Mouse (Mus musculus) intestine, postnatal 0 days (tissue): Measurements from ENCODE around the gene Map3k14. TPM values are rescaled to one million over a fixed set of nuclear protein-coding genes. Genes with fewer than 3 reads are reported as not detected.

Experiments
- ATAC-seq: fragments of 200-750 bp; cut with Nextera tagmentation; 2 replicates; pipeline ENCODE4 v1.8.0; 2017; ENCODE audit warnings: mild to moderate bottlenecking, moderate TSS enrichment, moderate library complexity
- H3K27ac ChIP-seq: fragments of 300-500 bp; sonication (generic); 2 replicates; pipeline ENCODE4 v1.5.1; 2014; ENCODE audit warnings: mild to moderate bottlenecking, low read depth, low read length, moderate library complexity
- H3K27me3 ChIP-seq: fragments of 300-500 bp; sonication (generic); replicated peaks from 2 replicates; pipeline ENCODE4 v1.6.1; 2014; ENCODE audit warnings: low read length, mixed read lengths; ENCODE audit not compliant: control insufficient read depth, insufficient read depth
- H3K36me3 ChIP-seq: fragments of 300-500 bp; sonication (generic); 2 replicates; pipeline ENCODE4 v1.6.1; 2014; ENCODE audit warnings: mild to moderate bottlenecking, moderate library complexity; ENCODE audit not compliant: control insufficient read depth, insufficient read depth
- H3K4me1 ChIP-seq: fragments of 300-500 bp; sonication (generic); replicated peaks from 2 replicates; pipeline ENCODE4 v1.6.1; 2014; ENCODE audit warnings: antibody characterized with exemption, low read length, mixed read lengths; ENCODE audit not compliant: control insufficient read depth, insufficient read depth
- H3K4me2 ChIP-seq: fragments of 300-500 bp; sonication (generic); replicated peaks from 2 replicates; pipeline ENCODE4 v1.6.1; 2014; ENCODE audit warnings: low read depth, mild to moderate bottlenecking, moderate library complexity
- H3K4me3 ChIP-seq: fragments of 300-500 bp; sonication (generic); 2 replicates; pipeline ENCODE4 v1.5.1; 2014; ENCODE audit warnings: low read depth, low read length
- H3K9ac ChIP-seq: fragments of 300-500 bp; sonication (generic); 2 replicates; pipeline ENCODE4 v1.6.1; 2014; ENCODE audit warnings: mild to moderate bottlenecking, low read depth, low read length
- H3K9me3 ChIP-seq: fragments of 300-500 bp; sonication (generic); 2 replicates; pipeline ENCODE4 v1.6.1; 2016; ENCODE audit warnings: mixed run types; ENCODE audit not compliant: control insufficient read depth
- CTCF ChIP-seq: sonication (generic); IDR thresholded peaks from 2 replicates; pipeline ENCODE4 v1.5.1; 2016; ENCODE audit warnings: low read depth, mild to moderate bottlenecking, control low read depth, antibody characterized with exemption, moderate library complexity
- WGBS: fragments of 180-500 bp; shearing (Covaris S2); extraction: QIAGEN DNeasy Blood & Tissue Kit; methylation state at CpG from one replicate; pipeline ENCODE4 v1.1.7; 2014; 5-methylcytosine and 5-hydroxymethylcytosine counted together
- polyA plus RNA-seq: library from polyadenylated mRNA; unstranded; fragments of >200 nt; fragmentation: Nextera tagmentation; extraction: Ambion mirVana; gene quantifications from 2 replicates; pipeline ENCODE4 v1.2.1, GENCODE M21; 2015

The Map3k14 gene
- polyA plus RNA-seq, 1 experiment from 2014 or later = 1.6 TPM

DNA sequence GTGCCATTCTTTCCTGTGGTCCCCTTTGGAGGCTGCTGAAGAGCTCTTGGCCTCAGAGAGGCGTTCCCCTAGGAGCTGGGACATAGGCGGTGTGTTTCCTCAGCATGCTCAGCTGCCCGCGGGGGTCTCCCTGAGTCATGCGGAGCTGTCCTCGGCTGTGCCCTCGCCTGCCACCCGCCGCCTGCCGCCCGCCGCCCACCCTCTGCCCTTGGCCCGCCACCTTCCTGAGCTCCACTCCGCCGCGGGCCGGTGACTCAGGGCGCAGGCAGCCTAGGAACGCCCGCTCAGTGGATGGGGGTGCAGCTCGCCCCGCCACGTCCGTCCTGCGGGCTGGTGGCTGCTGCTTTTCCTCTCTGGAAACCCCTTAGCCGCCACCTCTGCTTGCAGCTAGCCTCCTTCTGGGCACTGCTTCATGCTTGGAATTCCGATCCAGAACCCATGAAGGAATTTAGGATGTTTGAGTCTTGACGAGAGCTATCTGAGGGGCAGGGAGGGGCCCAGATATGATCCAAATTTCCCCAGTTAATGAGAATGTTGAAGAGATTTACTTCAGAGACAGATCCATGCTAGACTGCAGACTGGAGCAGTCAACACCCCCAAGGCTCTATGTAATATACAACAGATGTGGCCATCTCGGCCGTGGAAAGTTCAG lies 44.8 kb upstream of the Map3k14 start:
- no peaks in the 10 kb centered on the region for H3K4me1 ChIP-seq
- peak overlapping the region; percentile 22; the same call in 1 of the 2 replicates for H3K9ac ChIP-seq
- no peaks in the 10 kb centered on the region for H3K9me3 ChIP-seq
- H3K27me3 ChIP-seq = no peaks in the 10 kb centered on the region
- no peak overlapping the region for H3K27ac ChIP-seq
- H3K4me3 ChIP-seq = peak overlapping the region; percentile 25
- 2% methylated on average over 24 of the region's 30 CpGs for WGBS
- H3K4me2 ChIP-seq = peak overlapping the region; percentile 68
- 0 out of 2 replicates have a peak, but pooled peaks have one; percentile 3 for TF ChIP-seq CTCF
- no peak for ATAC-seq
- H3K36me3 ChIP-seq = no peaks in the 10 kb centered on the region

DNA sequence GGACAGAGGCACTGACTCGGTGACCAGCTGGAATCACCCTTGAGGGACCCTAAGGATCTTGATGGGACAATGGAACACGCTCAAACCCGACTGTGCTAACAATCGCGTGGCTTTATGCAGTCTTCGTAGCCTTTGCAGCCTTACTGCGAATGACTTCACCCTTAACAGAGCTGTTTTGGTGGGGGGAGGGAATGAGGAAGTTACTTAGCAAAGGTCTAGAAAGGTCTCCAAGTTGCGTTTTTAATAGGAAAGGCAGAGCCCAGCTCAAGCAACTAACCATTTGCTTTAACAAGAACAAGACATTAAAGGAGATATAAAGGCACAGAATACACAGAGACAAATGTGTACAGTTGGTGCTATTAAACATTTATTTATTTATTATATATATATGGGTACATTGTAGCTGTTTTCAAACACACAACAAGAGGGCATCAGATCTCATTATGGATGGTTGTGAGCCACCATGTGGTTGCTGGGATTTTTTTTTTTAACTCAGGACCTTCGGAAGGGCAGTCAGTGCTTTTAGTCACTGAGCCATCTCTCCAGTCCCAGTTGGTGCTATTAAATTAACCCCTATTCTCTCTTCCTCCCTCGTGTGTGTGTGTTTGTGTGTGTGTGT lies 42.8 kb upstream of the Map3k14 start:
- ATAC-seq = no peak
- Histone ChIP-seq H3K9ac (no peak overlapping the region), H3K4me1 (no peaks in the 10 kb centered on the region), H3K4me3 (no peak overlapping the region), H3K9me3 (no peaks in the 10 kb centered on the region), H3K27ac (no peak overlapping the region), H3K27me3 (no peaks in the 10 kb centered on the region), H3K4me2 (no peak overlapping the region), H3K36me3 (no peaks in the 10 kb centered on the region)
- no peak for TF ChIP-seq CTCF
- WGBS = 68% methylated on average over 10 of the region's 10 CpGs

DNA sequence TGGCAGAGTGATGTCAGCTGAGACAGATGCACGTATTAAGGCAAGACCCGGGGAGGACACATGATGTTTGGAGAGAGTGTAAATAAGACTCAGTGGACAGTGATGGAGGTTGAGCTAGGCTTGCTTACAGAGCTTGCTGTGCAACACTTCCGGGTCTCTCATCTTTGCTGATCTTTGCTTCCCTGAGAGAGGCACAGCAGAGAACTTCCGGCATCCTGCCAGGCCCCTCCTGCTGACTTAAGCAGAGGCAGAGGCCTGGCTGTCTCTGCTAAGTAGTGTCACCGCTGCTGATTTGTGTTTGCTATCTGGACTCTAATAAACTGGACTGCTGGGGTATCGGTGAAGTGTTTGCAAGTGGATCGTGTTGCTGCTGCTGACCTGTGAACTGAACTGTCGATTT lies 40.6 kb upstream of the Map3k14 start:
- peak overlapping the region; percentile 41; the same call in 1 of the 2 replicates for H3K27ac ChIP-seq
- no peak for TF ChIP-seq CTCF
- no peaks in the 10 kb centered on the region for H3K27me3 ChIP-seq
- H3K4me3 ChIP-seq = no peak overlapping the region
- no peak overlapping the region for H3K4me2 ChIP-seq
- no peaks in the 10 kb centered on the region for H3K36me3 ChIP-seq
- no peaks in the 10 kb centered on the region for H3K9me3 ChIP-seq
- no peak overlapping the region for H3K9ac ChIP-seq
- 30% methylated on average over 8 of the region's 8 CpGs for WGBS
- peak; percentile 56 for ATAC-seq
- no peaks in the 10 kb centered on the region for H3K4me1 ChIP-seq

DNA sequence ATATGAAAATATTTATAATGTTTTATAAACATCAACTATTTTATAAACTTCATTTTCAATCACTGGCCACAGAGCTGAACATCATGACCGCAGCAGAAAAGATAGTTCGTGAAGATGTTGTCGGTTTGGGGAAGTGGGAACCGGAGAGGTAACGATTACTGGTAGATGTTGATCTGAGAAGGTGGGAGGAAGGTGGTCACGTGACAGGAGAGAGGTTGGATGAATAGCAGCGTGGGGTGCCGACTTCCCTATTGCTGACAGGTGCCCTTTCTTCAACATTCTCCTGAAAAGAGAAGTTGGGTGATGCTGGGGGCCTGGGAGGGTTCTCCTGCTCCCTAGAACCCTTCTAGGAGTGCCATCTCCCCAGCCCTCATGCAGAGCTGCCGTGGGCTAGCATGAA lies 37.3 kb upstream of the Map3k14 start:
- no peaks in the 10 kb centered on the region for H3K4me1 ChIP-seq
- no peak overlapping the region for H3K4me2 ChIP-seq
- no peak overlapping the region for H3K27ac ChIP-seq
- no peaks in the 10 kb centered on the region for H3K9me3 ChIP-seq
- 82% methylated on average over 9 of the region's 9 CpGs for WGBS
- H3K9ac ChIP-seq = no peak overlapping the region
- H3K36me3 ChIP-seq = no peaks in the 10 kb centered on the region
- no peaks in the 10 kb centered on the region for H3K27me3 ChIP-seq
- TF ChIP-seq CTCF = no peak
- no peak for ATAC-seq
- no peak overlapping the region for H3K4me3 ChIP-seq

DNA sequence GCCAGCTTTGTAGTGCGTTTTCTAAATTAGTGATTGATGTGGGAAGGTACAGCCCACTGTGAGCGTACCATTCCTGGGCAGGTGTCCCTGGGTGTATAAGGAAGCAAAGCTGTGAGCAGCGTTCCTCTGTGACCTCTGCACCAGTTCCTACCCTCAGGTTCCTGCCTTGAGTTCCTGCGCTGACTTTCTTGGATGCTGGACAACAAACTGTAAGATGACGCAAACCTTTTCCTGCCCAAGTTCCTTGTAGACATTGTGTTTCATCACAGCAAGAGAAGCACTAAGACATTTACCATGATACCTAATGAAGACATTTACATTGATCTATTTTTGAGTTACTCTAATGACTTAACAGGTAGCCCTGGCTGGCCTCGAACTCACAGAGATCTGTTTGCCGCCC lies 27.5 kb upstream of the Map3k14 start:
- Histone ChIP-seq H3K4me2 (no peak overlapping the region), H3K36me3 (no peaks in the 10 kb centered on the region), H3K4me3 (no peak overlapping the region), H3K4me1 (no peaks in the 10 kb centered on the region), H3K27ac (no peak overlapping the region), H3K9me3 (no peaks in the 10 kb centered on the region), H3K27me3 (no peaks in the 10 kb centered on the region), H3K9ac (no peak overlapping the region)
- whole genome bisulfite sequencing = 87% methylated on average over 7 of the region's 7 CpGs
- ATAC-seq = no peak
- no peak for TF ChIP-seq CTCF

DNA sequence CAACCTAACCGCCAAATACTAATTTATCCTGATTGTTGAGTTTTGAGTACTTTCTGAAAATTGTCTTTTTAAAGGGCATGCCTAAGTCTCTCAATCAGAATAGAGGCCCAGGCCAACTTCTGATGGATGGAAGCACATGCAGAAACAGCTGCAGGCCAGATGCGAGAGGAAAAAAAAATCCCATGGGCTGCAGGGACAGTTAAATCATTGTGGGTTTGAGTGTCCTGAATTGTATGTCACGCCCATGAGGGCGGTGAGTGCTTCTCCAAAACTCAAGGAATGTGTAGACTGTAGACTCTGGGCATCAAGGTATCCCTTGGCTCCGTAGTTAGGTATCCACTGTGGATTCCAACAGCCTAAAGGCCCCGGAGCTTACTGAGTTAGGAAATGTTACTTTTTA lies 26.8 kb upstream of the Map3k14 start:
- Histone ChIP-seq H3K9ac (no peak overlapping the region), H3K36me3 (no peaks in the 10 kb centered on the region), H3K4me2 (no peak overlapping the region), H3K27me3 (no peaks in the 10 kb centered on the region), H3K4me1 (no peaks in the 10 kb centered on the region), H3K27ac (no peak overlapping the region), H3K9me3 (no peaks in the 10 kb centered on the region), H3K4me3 (no peak overlapping the region)
- no peak for TF ChIP-seq CTCF
- 79% methylated on average over 6 of the region's 6 CpGs for WGBS
- ATAC-seq = no peak
